Mouse (Mus musculus): ENCODE measurements at regions not wholly inside any gene's neighbourhood (a gene's known extent, or its start where the extent isn't known, plus 50 kb on each side); places are given as distances from the start of the nearest gene placed in this dataset.
"Not testable (repeated sequence)": the region's sequence is repeated elsewhere in the genome, so short reads cannot be mapped to it uniquely, and the experiment has no call there.

DNA sequence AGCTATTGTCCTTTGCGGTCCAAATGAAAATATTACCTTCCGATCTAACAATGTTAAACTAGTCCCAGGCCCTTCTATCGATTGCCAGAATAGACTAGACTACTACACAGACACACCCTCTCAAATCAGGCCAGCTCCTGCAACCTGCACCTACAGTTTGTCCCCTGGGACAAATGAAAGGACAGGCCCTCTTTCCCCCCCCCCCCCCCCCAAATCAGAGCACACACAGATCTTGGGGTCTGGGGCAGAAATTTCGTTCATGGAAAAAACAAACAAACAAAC, 77.8 kb downstream of the BC107364 start:
- not testable (repeated sequence) for DNase-seq (ENCODE audit: low read depth, low spot score)

- DNase-seq (ENCODE audit: low read depth, low spot score): not testable (repeated sequence)
These were observed 78.3 kb downstream of the BC107364 start for GRCm38 (mm10) chr3:96373600-96374342.

DNA sequence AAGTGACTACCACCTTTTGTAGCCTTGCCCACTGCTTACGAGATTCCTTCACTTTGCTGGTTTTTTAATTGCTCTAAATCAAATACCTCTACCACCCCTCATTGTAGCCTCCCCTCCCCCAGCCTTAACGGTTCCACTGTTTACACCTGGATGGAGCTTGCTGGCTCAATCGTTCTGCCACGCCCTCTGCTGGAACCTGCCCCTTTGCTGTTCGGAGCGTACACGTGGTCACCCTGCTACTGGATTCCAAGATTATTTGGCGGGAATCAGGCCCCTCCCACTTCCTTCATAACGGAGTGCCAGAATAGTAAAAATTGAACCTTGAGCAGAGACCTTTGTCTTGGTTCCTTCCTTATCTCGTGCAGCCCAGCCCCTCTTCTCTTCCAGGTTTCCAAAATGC, 68.8 kb upstream of the Fcgr1 start:
- not testable (repeated sequence) for DNase-seq (ENCODE audit: low read depth, low spot score)

- no peak for DNase-seq (ENCODE audit: low read depth, low spot score)
These were observed 67.0 kb upstream of the Fcgr1 start for GRCm38 (mm10) chr3:96360816-96361215.

GRCm38 (mm10) chr3:96360214-96360536, 66.4 kb upstream of the Fcgr1 start:
- not testable (repeated sequence) for DNase-seq (ENCODE audit: low read depth, low spot score)

DNA sequence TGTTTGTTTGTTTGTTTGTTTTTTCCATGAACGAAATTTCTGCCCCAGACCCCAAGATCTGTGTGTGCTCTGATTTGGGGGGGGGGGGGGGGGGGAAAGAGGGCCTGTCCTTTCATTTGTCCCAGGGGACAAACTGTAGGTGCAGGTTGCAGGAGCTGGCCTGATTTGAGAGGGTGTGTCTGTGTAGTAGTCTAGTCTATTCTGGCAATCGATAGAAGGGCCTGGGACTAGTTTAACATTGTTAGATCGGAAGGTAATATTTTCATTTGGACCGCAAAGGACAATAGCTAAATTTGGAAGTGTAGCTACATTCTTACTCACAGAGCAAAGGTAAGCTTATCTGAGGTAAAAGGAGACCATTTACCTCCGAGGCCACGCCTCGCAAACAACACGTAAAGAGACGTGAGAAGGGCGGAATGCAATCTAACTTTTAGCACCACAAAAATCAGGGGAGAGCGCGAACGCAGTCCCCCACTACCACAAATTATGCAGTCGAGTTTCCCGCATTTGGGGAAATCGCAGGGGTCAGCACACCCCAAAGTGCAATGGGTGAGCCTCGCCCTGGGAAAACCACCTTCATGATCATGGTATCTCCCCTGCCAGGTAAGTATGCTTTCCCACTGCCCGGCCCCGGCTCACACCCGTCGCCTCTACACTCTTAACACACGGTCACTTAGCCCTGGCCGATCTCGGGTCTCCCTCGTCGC, 65.9 kb upstream of the Fcgr1 start:
- DNase-seq (ENCODE audit: low read depth, low spot score): not testable (repeated sequence)

GRCm38 (mm10) chr3:96351623-96352022, 57.9 kb upstream of the Fcgr1 start:
- not testable (repeated sequence) for DNase-seq (ENCODE audit: low read depth, low spot score)

DNA sequence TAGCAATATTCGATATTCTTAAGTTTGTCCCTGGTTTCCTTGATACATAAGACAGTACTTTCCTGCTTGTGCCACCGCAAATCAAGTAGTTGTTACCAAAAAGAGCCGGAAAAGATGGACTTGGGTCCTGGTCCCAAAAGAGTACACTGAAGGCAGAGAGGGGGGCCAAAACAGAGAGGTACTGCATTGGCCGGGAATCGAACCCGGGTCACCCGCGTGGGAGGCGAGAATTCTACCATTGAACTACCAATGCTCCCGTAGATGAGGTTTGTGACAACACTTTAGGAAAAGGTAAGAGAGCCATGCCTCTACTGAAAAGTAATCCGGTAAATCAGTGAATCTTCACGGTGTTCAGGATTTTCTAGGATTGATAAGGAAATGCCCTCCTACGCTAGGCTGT, 57.2 kb upstream of the Fcgr1 start:
- not testable (repeated sequence) for DNase-seq (ENCODE audit: low read depth, low spot score)

DNA sequence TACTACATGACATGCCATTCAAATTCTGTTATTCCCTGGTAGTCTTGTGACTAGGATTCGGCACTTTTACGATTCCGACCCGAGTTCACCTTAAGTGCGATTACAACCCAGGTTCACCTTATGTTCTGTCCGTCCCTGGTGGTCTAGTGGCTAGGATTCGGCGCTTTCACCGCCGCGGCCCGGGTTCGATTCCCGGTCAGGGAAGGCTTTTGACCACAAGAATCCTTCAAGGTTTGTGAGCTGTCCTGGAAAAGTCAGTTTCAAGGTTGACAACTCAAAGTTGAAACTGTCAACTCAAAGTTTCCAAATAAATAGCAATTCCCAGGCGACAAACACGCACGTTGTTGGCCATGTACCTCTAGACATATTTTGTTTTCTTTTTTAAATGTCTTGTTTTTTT, 52.8 kb upstream of the Fcgr1 start:
- not testable (repeated sequence) for DNase-seq (ENCODE audit: low read depth, low spot score)

DNA sequence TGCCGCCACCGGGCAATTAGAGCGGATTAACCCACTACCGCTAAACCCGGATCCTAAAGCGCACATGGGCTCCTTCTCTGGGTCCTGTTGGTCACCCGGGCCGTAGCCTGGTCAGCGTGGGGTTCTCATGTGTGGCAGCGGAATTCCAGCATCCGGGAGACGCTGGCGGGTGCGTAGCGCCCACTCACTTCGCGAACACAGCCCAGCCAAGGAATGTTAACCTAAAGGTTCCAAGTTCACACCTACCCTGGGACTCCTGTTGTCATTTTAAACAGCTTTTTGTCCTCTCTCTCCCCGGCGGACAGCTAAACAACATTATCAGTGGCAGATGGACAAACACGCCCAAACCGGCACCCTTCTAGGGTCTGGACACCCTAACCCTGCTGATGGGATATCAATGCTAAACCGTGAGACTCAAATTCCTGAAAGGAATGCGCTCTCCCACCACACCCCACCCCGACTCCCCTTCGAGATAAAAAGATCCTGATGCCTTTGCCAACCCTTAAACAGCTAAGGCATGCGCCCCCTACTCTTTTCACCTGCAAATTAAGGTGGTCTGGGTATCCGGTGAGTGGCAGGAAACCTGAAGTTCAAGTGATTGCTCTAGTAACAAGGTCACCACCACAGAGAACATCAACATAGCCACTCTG, 49.8 kb upstream of the Fcgr1 start:
- peak; percentile 93 for DNase-seq (ENCODE audit: low read depth, low spot score)
